Mouse (Mus musculus): Measurements from ENCODE around the gene Gal3st2b.
"Not testable (repeated sequence)": the region's sequence is repeated elsewhere in the genome, so short reads cannot be mapped to it uniquely, and the experiment has no call there.

DNA sequence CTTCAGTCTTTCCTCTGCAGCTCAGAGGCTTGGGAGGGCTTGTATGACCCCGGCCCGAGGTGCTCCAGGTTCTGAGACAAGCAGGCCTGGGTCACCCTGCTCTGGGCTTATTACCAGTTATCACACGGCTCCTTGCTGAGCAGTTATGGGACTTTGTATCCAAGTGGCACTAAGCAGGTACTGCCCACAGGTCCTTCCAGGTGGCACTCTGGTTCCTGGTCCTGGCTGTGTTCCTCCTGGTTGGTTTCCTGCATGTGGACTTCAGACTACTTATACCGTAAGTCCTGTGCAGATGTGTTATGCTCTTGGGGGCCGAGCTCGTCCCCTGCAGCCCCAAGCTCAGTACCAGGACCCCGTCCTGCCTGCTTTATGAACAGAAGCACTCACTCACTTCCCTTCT is 20.3 kb downstream of the Gal3st2b start:
- not testable (repeated sequence) for TF ChIP-seq EP300, CTCF (IDR thresholded peaks at IDR 0.05)

Data from lung, postnatal 0 days (tissue).